ENCODE assay signal across 8 mouse cellular contexts in the genomic region with DNA sequence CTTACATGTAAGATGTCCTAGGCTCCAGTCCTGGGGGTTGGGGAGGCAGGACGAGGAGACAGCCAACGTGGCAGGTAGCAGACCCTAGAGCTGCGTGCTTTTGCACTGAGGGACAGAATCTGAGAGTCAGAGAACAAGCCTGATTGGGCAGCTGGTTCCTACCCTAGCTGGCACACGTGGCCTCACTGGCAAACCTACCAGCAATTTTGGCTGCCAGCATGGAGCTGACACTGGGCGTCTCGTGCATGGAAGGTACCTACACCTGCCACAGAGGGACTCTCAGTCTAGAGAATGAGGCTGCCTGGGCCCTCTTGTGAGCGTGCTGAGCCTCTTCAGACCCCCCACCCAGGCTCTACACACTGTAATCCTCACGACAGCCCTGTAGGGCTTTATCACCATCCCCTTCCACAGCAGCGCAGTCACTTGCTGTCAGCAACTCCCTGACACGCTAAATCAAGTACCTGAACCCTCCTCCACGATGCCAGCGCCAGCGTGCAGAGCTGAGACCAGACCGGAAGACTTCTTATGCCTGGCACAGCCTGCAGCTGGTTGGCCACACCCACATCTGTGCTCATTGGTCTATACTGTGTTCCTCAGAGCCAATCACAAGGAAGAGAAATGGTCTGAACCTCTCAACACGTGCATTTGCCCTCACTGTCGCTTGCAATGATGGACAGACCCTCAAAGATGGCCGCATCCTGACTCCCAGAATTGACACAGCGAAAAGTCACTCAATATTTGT. TPM values are rescaled to one million over a fixed set of nuclear protein-coding genes. Genes with fewer than 3 reads are reported as not detected.
DNase-seq lines count a peak whose midpoint lies in the region; ATAC-seq lines count a peak whose summit lies in the region.

No protein-coding gene starts in this region.

- H3K4me3 ChIP-seq in limb, embryonic 13.5 days = no peak overlapping the region; the same call in 1 of the 2 replicates

- peak overlapping the region; percentile 48 for H3K4me2 ChIP-seq in limb, embryonic 13.5 days (replicated peaks)

- no peaks in the 10 kb centered on the region for H3K27me3 ChIP-seq in limb, embryonic 13.5 days

- ATAC-seq in granulocyte monocyte progenitor cell, adult 5-6 weeks (replicated peaks; ENCODE audit: poor library complexity, severe bottlenecking) = peak; percentile 16
- peak; percentile 68; the same call in 1 of the 2 replicates for ATAC-seq in limb, embryonic 13.5 days (ENCODE audit: low FRiP score, low read depth)

- no peak overlapping the region for H3K27ac ChIP-seq in limb, embryonic 13.5 days

- DNase-seq in kidney, postnatal 4 days = peak; percentile 38 to 51
- DNase-seq in kidney, postnatal 10 days = no peak
- peak; percentile 88 for DNase-seq in cerebellum, adult 9-10 months
- DNase-seq in retina, embryonic 14.5 days (ENCODE audit: low spot score) = peak; percentile 61
- no peak for DNase-seq in c-Kit-positive CD71-positive TER-119-positive erythroid progenitor cells, embryonic 14.5 days (ENCODE audit: low spot score)
- no peak for DNase-seq in adrenal gland, postnatal 4 days (ENCODE audit: low spot score in 2 of 2)

- 43% methylated on average over 18 of the region's 18 CpGs for WGBS in limb, embryonic 13.5 days

- peaks cover 20% of the 10 kb centered on the region for H3K4me1 ChIP-seq in limb, embryonic 13.5 days

- H3K9me3 ChIP-seq in limb, embryonic 13.5 days = no peaks in the 10 kb centered on the region

- no peak overlapping the region for H3K9ac ChIP-seq in limb, embryonic 13.5 days

- H3K36me3 ChIP-seq in limb, embryonic 13.5 days = no peaks in the 10 kb centered on the region

RNA-seq across cellular contexts. Expression of gene Cmklr1, which starts 6.9 kb away (rescaled TPM):
- 1.7 TPM in 1 of 2 replicates, not detected in the other for total RNA-seq in granulocyte monocyte progenitor cell, adult 5-6 weeks (2014; fragmentation: Nextera tagmentation)
- not detected in 2 replicates for total RNA-seq in granulocyte monocyte progenitor cell, adult 5-6 weeks (2017)
- 3.6 and 3.7 TPM in 2 replicates for polyA plus RNA-seq in limb, embryonic 13.5 days (2015; fragmentation: Nextera tagmentation; extraction: Ambion mirVana)
- 10 to 100 TPM; 14.8 to 15.4 TPM for total RNA-seq in adrenal gland, postnatal 4 days (2021)

Comparison
In these comparisons a context has a peak if more than half of its experiments do, and no peak if none do; other contexts are left out.
1. DNase-seq: peak in kidney, postnatal 4 days (2 of 2), cerebellum, adult 9-10 months (single experiment) and retina, embryonic 14.5 days (single experiment); none in kidney, postnatal 10 days (single experiment), c-Kit-positive CD71-positive TER-119-positive erythroid progenitor cells, embryonic 14.5 days (single experiment) and adrenal gland, postnatal 4 days (0 of 2).
2. RNA of gene Cmklr1, which starts 6.9 kb away (total RNA-seq): 14.8 to 15.4 TPM in adrenal gland, postnatal 4 days; 1.7 TPM in granulocyte monocyte progenitor cell, adult 5-6 weeks; every median in the first group is over 4 times any median in the second.